Mouse (Mus musculus) erythroblast, embryonic 14.5 days (primary cell): ENCODE data around the gene Bcl2l10. TPM values are rescaled to one million over a fixed set of nuclear protein-coding genes. Genes with fewer than 3 reads are reported as not detected.

Experiments used
- H3K27me3 ChIP-seq: 2 replicates; pipeline ENCODE4 v1.6.1; 2012; ENCODE audit warnings: inconsistent platforms; ENCODE audit not compliant: control insufficient read depth
- H3K36me3 ChIP-seq: 2 replicates; pipeline ENCODE4 v1.6.1; 2012; ENCODE audit warnings: mild to moderate bottlenecking, inconsistent platforms; ENCODE audit not compliant: control insufficient read depth
- H3K4me1 ChIP-seq: 2 replicates; pipeline ENCODE4 v1.6.1; 2012; ENCODE audit warnings: inconsistent platforms; ENCODE audit not compliant: control insufficient read depth
- H3K4me3 ChIP-seq: replicated peaks from 2 replicates; pipeline ENCODE3; 2012; ENCODE audit warnings: moderate library complexity, mild to moderate bottlenecking, inconsistent platforms
- H3K9me3 ChIP-seq: 2 replicates; pipeline ENCODE4 v1.6.1; 2012; ENCODE audit warnings: low read length, inconsistent platforms, mixed read lengths; ENCODE audit not compliant: control insufficient read depth
- GATA1 ChIP-seq: IDR thresholded peaks from 2 replicates; pipeline ENCODE4 v1.6.1; 2012; ENCODE audit warnings: low read length, inconsistent platforms, mixed read lengths
- TAL1 ChIP-seq: IDR thresholded peaks from 3 replicates; pipeline ENCODE4 v1.6.1; 2012; ENCODE audit warnings: low read length, inconsistent platforms, mixed read lengths
- polyA plus RNA-seq: library from polyadenylated mRNA; stranded (reverse); fragments of >175 nt; gene quantifications from 2 replicates; pipeline ENCODE4 v1.2.3, GENCODE M21; 2012

The Bcl2l10 gene
- polyA plus RNA-seq, 1 experiment, result not detected

DNA sequence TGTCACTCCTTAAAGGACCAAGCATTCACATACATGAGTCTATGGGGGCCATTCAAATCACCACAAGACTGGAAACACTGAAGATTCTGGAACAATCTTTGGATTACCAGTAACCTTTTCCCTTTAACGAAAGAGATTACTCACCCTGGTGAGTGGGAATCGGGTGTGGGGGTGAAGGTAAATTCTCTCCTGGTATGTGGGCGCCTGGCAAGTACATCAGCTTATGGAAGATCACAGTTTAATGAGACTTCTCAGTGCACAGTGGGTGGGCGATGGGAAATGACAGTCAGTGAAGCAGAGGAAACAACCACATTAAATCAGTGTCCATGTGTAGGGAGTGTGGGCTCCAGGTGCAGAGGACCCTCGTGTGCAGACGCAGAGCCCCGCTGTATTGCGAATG is 16.7 kb upstream of the Bcl2l10 start:
- H3K4me3 ChIP-seq, result no peak overlapping the region
- H3K36me3 ChIP-seq, result no peaks in the 10 kb centered on the region
- H3K4me1 ChIP-seq, result no peaks in the 10 kb centered on the region
- H3K9me3 ChIP-seq, result no peaks in the 10 kb centered on the region
- TF ChIP-seq TAL1 (no peak), GATA1 (no peak)
- no peaks in the 10 kb centered on the region for H3K27me3 ChIP-seq

DNA sequence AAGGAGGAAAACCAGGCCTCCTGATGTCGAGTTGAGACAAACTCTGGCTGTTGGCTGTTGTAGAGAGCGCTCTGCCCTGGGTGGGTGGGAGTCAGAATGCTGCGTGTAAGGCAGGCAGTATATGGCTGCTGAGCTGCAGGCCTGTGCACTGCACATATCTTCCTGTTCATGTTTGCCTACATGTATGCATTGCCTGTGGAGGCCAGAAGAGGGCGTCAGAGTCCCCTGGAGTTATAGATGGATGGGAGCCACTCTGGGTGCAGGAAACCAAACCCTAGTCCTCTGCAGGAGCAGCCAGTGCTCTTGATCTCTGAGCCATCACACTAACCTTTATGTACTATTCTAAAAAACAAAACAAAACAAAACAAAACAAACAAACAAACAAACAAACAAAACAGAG is 13.1 kb upstream of the Bcl2l10 start:
- H3K27me3 ChIP-seq, result no peaks in the 10 kb centered on the region
- no peak overlapping the region for H3K4me3 ChIP-seq
- H3K4me1 ChIP-seq, result no peaks in the 10 kb centered on the region
- TF ChIP-seq GATA1 (no peak), TAL1 (no peak)
- no peaks in the 10 kb centered on the region for H3K9me3 ChIP-seq
- H3K36me3 ChIP-seq, result no peaks in the 10 kb centered on the region

DNA sequence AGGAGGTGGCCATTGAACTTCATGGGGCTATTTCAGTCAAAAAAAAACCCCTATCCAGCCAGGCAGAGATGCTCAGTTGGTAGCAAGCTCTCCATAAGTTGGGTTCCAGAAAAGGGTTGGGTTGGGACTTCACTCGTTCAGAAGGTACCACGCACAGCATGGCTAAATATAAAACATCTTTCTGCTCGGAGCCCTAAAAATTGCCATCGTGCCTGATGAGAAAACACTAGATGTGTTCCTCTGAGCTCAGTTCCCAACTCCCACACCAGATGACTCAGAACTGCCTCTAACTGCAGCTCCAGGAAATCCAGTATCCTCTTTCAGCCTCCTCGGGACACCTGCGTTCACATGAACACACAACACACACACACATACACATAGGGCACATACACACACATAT is 9.5 kb upstream of the Bcl2l10 start:
- Histone ChIP-seq H3K27me3 (no peaks in the 10 kb centered on the region), H3K4me3 (no peak overlapping the region), H3K9me3 (no peaks in the 10 kb centered on the region), H3K4me1 (no peaks in the 10 kb centered on the region), H3K36me3 (no peaks in the 10 kb centered on the region)
- TF ChIP-seq GATA1, result no peak
- no peak for TF ChIP-seq TAL1

DNA sequence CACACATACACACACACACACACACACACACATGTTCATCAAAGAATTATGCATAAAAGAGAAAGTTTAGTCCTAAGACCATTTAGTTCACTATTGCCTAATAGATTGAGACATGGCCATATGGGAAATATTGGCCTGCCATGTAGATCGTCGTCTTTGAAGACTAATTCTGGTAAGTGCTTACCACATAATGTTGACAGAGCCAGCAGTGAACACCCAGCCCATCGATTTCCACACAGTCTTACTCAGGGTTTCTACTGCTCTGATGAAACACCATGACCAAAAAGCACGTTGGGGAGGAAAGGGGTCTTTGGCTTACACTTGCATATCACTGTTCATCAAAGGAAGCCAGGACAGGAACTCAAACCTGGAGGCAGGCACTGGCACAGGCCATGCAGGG is 5.1 kb upstream of the Bcl2l10 start:
- no peak overlapping the region for H3K4me3 ChIP-seq
- TF ChIP-seq TAL1 (no peak), GATA1 (no peak)
- no peaks in the 10 kb centered on the region for H3K9me3 ChIP-seq
- no peaks in the 10 kb centered on the region for H3K4me1 ChIP-seq
- H3K36me3 ChIP-seq, result no peaks in the 10 kb centered on the region
- no peaks in the 10 kb centered on the region for H3K27me3 ChIP-seq

DNA sequence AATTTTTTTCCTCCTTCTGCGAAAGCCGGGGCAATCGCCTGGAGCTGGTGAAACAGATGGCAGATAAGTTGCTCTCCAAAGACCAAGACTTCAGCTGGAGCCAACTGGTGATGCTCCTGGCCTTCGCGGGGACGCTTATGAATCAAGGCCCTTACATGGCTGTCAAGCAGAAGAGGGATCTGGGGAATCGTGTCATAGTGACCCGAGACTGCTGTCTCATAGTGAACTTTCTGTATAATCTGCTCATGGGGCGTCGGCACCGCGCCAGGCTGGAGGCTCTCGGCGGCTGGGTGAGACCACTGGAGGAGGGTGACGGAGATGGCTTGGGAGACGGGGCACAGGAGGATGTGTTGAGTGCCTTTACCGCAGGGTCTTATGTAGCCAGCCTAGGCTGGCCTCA is 508 bp downstream of the Bcl2l10 start:
- Histone ChIP-seq H3K4me3 (no peak overlapping the region), H3K36me3 (no peaks in the 10 kb centered on the region), H3K4me1 (no peaks in the 10 kb centered on the region), H3K9me3 (no peaks in the 10 kb centered on the region), H3K27me3 (no peaks in the 10 kb centered on the region)
- TF ChIP-seq GATA1 (no peak), TAL1 (no peak)

DNA sequence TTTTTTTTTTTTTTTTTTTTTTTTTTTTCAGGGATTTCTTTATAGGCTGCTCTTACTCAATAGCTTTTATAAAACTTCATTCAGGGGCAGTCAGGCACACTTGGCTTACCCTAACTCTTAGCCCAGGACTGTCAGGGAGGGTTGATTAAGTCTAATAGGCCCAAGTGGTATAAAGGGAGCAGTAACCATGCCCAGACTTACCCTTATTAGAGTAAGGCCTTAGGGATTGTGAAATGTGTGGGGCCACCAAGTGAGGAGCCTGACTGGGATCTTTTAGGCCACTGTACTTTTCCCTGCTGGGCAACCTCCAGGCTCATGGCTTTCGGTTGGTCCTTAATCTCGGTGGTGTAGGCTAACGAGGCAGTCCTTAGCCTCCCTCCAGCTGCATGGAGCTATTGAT is 1.1 kb downstream of the Bcl2l10 start:
- Histone ChIP-seq H3K9me3 (no peaks in the 10 kb centered on the region), H3K4me3 (no peak overlapping the region), H3K4me1 (no peaks in the 10 kb centered on the region), H3K36me3 (no peaks in the 10 kb centered on the region), H3K27me3 (no peaks in the 10 kb centered on the region)
- TF ChIP-seq TAL1 (no peak), GATA1 (no peak)

DNA sequence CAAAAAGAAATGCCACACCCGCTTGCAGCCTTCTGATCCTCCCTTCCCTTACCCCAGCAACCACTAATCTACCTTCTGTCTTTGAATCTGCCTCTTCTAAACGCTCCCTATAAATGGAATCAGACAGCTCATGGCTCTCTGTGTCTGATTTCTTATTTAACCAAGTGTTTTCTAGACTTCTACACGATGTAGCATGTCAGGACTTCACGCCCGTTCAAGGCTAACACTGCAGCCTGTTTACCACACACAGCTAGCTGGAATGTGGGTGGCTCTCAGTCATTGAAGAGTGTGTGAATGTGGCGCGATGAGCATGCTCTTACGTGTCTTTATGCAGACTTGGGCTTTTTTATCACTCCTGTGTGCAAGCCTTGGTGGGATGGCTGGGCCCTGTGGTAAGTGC is 5.5 kb downstream of the Bcl2l10 start:
- TF ChIP-seq GATA1 (no peak), TAL1 (no peak)
- H3K4me3 ChIP-seq, result no peak overlapping the region
- H3K36me3 ChIP-seq, result no peaks in the 10 kb centered on the region
- H3K4me1 ChIP-seq, result peaks cover 6% of the 10 kb centered on the region
- no peaks in the 10 kb centered on the region for H3K27me3 ChIP-seq
- H3K9me3 ChIP-seq, result no peaks in the 10 kb centered on the region

DNA sequence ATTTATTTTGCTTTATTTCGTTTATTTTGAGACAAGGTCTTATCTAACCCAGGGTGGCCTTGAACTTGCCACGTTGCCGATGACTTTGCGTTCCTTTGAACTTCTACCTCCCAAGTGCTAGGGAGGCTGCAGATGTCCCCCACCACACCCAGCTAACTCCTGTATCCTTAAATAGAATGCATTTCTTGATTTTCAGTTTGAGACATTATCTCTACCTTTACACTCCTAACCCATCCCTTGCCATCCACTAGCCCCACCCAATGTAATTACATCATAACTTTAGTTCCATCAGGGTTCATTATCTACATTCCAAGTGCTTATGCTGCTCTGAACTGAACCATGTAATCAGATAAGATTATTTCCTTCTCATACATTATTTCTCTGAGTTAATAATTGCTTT is 8.2 kb downstream of the Bcl2l10 start:
- Histone ChIP-seq H3K36me3 (no peaks in the 10 kb centered on the region), H3K9me3 (no peaks in the 10 kb centered on the region), H3K27me3 (no peaks in the 10 kb centered on the region), H3K4me1 (peaks cover 6% of the 10 kb centered on the region), H3K4me3 (no peak overlapping the region)
- TF ChIP-seq GATA1 (no peak), TAL1 (no peak)

DNA sequence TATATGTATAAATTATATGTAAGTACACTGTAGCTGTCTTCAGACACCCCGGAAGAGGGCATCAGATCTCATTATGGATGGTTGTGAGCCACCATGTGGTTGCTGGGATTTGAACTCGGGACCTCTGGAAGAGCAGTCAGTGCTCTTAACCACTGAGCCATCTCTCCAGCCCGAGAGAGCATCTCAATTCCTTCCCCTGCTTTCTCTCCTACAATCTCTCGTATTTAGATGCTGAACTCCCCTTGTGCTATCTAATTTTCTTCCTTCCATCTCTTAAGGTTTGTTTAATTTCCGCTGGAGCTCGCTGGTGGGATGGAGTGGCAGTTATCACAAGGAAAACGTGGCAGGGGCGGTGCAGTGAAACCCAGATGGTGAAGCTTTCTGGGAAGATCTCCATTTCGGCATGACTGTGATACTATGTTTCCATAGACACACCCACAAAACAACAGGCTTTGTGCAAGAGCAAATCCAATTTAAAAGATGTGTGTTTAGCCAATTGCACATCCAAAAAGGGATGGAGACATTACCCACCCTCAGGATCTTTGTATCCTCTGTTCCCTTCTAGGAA is 9.6 kb downstream of the Bcl2l10 start:
- Histone ChIP-seq H3K4me3 (no peak overlapping the region), H3K4me1 (peaks cover 6% of the 10 kb centered on the region)

DNA sequence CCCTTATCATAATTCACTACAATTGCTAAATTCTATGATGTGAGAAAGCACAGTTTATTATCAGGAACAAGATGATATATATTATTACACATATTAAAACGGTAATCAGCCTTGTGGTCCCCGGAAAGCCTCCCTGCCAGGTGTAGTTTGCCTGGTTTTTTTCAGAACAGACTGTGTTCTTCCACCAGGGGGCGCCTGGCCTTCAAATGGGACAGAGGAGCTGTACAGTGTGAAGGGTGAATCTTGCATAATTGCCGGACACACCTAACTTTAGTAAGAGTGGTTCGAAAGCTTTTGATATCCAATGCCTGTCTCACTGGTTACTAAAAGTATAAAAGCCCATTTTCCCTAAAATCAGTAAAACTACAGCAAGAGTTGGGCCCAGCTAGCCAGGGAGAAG is 14.1 kb downstream of the Bcl2l10 start:
- no peaks in the 10 kb centered on the region for H3K36me3 ChIP-seq
- TF ChIP-seq GATA1 (no peak), TAL1 (no peak)
- no peaks in the 10 kb centered on the region for H3K4me1 ChIP-seq
- H3K4me3 ChIP-seq, result no peak overlapping the region
- H3K9me3 ChIP-seq, result no peaks in the 10 kb centered on the region
- H3K27me3 ChIP-seq, result no peaks in the 10 kb centered on the region

More for the DNA sequence above, 9.6 kb downstream of the Bcl2l10 start:
- no peaks in the 10 kb centered on the region for H3K27me3 ChIP-seq
- no peaks in the 10 kb centered on the region for H3K36me3 ChIP-seq
- no peaks in the 10 kb centered on the region for H3K9me3 ChIP-seq
- TF ChIP-seq GATA1 (no peak), TAL1 (no peak)
